In genomic region chr10:128565788-128566531, GRCm38 (mm10) we compare ENCODE assay signal across 7 mouse cellular contexts. TPM values are rescaled to one million over a fixed set of nuclear protein-coding genes. Genes with fewer than 3 reads are reported as not detected.
DNase-seq lines count a peak whose midpoint lies in the region; ATAC-seq and TF ChIP-seq lines count a peak whose summit lies in the region.

Pa2g4 (minus strand) TSS chr10:128565987.

- H3K27ac ChIP-seq in intestine, postnatal 0 days (ENCODE audit: low read depth, low read length), result peak within 1 kb of the TSS; percentile 90
- peak within 1 kb of the TSS; percentile 93 for H3K27ac ChIP-seq in midbrain, embryonic 12.5 days (replicated peaks)
- peak within 1 kb of the TSS; percentile 72 for H3K27ac ChIP-seq in small intestine, adult 2 months (ENCODE audit: insufficient read depth, low read depth, low read length)

- intact Hi-C loops in left cerebral cortex, postnatal 4 days (cut with DNase I), result loop anchor here (10.0 kb wide), 1 partner anchor 109 kb away; the partner anchor contains the start of gene Suox

- peak; percentile 96 for ATAC-seq in intestine, postnatal 0 days
- peak; percentile 99 for ATAC-seq in midbrain, embryonic 12.5 days (ENCODE audit: low FRiP score, low read depth)

- under 1% methylated on average over 58 of the region's 58 CpGs for WGBS in intestine, postnatal 0 days
- WGBS in midbrain, embryonic 12.5 days, result under 1% methylated on average over 57 of the region's 58 CpGs
- WGBS in small intestine, adult 2 months, result 1% methylated on average over 58 of the region's 58 CpGs

- peak within 1 kb of the TSS; percentile 91 for H3K4me2 ChIP-seq in intestine, postnatal 0 days (replicated peaks; ENCODE audit: low read depth)
- H3K4me2 ChIP-seq in midbrain, embryonic 12.5 days (replicated peaks), result peak within 1 kb of the TSS; percentile 88

- H3K9me3 ChIP-seq in intestine, postnatal 0 days (ENCODE audit: control insufficient read depth), result no peaks in the 10 kb centered on the region
- H3K9me3 ChIP-seq in midbrain, embryonic 12.5 days, result no peaks in the 10 kb centered on the region

- peaks cover 46% of the 10 kb centered on the region for H3K36me3 ChIP-seq in intestine, postnatal 0 days (ENCODE audit: control insufficient read depth, insufficient read depth)
- H3K36me3 ChIP-seq in midbrain, embryonic 12.5 days, result peaks cover 29% of the 10 kb centered on the region
- peaks cover 36% of the 10 kb centered on the region for H3K36me3 ChIP-seq in small intestine, adult 2 months (ENCODE audit: control insufficient read depth, insufficient read depth, low read length)

- peak; percentile 81 for TF ChIP-seq POLR2A in small intestine, adult 2 months (IDR thresholded peaks at IDR 0.05; ENCODE audit: low read depth, low read length)

- peak within 1 kb of the TSS; percentile 86 for H3K4me3 ChIP-seq in intestine, postnatal 0 days (ENCODE audit: low read depth, low read length)
- H3K4me3 ChIP-seq in midbrain, embryonic 12.5 days, result peak within 1 kb of the TSS; percentile 68
- H3K4me3 ChIP-seq in small intestine, adult 2 months (ENCODE audit: low read depth, low read length), result peak within 1 kb of the TSS; percentile 78

- H3K4me1 ChIP-seq in intestine, postnatal 0 days (replicated peaks; ENCODE audit: control insufficient read depth, insufficient read depth, low read length), result no peaks in the 10 kb centered on the region
- peaks cover 18% of the 10 kb centered on the region for H3K4me1 ChIP-seq in midbrain, embryonic 12.5 days
- peaks cover 2% of the 10 kb centered on the region; the same call in 1 of the 2 replicates for H3K4me1 ChIP-seq in small intestine, adult 2 months (ENCODE audit: control insufficient read depth, insufficient read depth, insufficient read length, low read length)

- peak within 1 kb of the TSS; percentile 84 for H3K9ac ChIP-seq in intestine, postnatal 0 days (ENCODE audit: low read depth, low read length)
- H3K9ac ChIP-seq in midbrain, embryonic 12.5 days (replicated peaks), result peak within 1 kb of the TSS; percentile 89

- peak; percentile 99 for DNase-seq in adrenal gland, adult 8-10 months
- DNase-seq in embryo, embryonic 9.5 days (ENCODE audit: extremely low spot score), result peak; percentile 100
- peak; percentile 95 to 98 for DNase-seq in gastrocnemius, postnatal 4 days (ENCODE audit: low spot score in 2 of 2)
- peak; percentile 99 for DNase-seq in left cerebral cortex, postnatal 4 days

- peak; percentile 37 for TF ChIP-seq CTCF in intestine, postnatal 0 days (IDR thresholded peaks at IDR 0.05; ENCODE audit: low read depth)
- TF ChIP-seq CTCF in small intestine, adult 2 months (IDR thresholded peaks at IDR 0.05; ENCODE audit: extremely low read depth, insufficient read length, insufficient replicate concordance, low read depth, low read length), result 0 out of 2 replicates have a peak, but pooled peaks have one; percentile 16

- H3K27me3 ChIP-seq in intestine, postnatal 0 days (replicated peaks; ENCODE audit: control insufficient read depth, insufficient read depth, low read length), result no peaks in the 10 kb centered on the region
- H3K27me3 ChIP-seq in midbrain, embryonic 12.5 days, result 0 out of 2 replicates have a peak, but pooled peaks cover 5% of the 10 kb centered on the region
- H3K27me3 ChIP-seq in small intestine, adult 2 months (ENCODE audit: control insufficient read depth, insufficient read depth, low read length), result no peaks in the 10 kb centered on the region

RNA-seq across cellular contexts. Expression of gene Pa2g4, which starts in this region (rescaled TPM):
- total RNA-seq in adrenal gland, adult 8-10 months (2022), result 10 to 100 TPM; 67.4 to 77.6 (median 70.5) TPM
- 10 to 100 TPM; 84.8 to 91.4 TPM for total RNA-seq in gastrocnemius, postnatal 4 days (2021)
- polyA plus RNA-seq in intestine, postnatal 0 days (2015; fragmentation: Nextera tagmentation; extraction: Ambion mirVana), result 65.3 and 66.8 TPM in 2 replicates
- total RNA-seq in left cerebral cortex, postnatal 4 days (2021), result 100 to 1,000 TPM; 111 TPM
- 164 and 170 TPM in 2 replicates for polyA plus RNA-seq in midbrain, embryonic 12.5 days (2016; fragmentation: Nextera tagmentation; extraction: Ambion mirVana)
- 3.2 and 6.9 TPM in 2 replicates for polyA plus RNA-seq in small intestine, adult 2 months (2012; rRNA removed)

Comparison
In these comparisons a context has a peak if more than half of its experiments do, and no peak if none do; other contexts are left out.
1. Peak in every context shown above with its lines: DNase-seq, ATAC-seq, H3K4me3 ChIP-seq and H3K27ac ChIP-seq.